Mouse (Mus musculus) olfactory bulb, adult 2 months (tissue): ENCODE measurements around the gene Ociad2.

ENCODE experiments used
- CTCF ChIP-seq: fragments of 200-500 bp; IDR thresholded peaks from 2 replicates; pipeline ENCODE4 v1.5.1; 2012; ENCODE audit warnings: low read depth, mild to moderate bottlenecking, low read length, moderate library complexity; ENCODE audit not compliant: insufficient read depth
- POLR2A ChIP-seq: fragments of 200-500 bp; IDR thresholded peaks from 2 replicates; pipeline ENCODE4 v1.6.1; 2012; ENCODE audit warnings: mild to moderate bottlenecking, low read depth, low read length, moderate library complexity; ENCODE audit not compliant: insufficient read depth

- no peak for TF ChIP-seq CTCF
- TF ChIP-seq POLR2A: no peak
Measured at GRCm38 (mm10) chr5:73280567-73280850, 60.3 kb downstream of the Ociad2 start.
